Comparison of ENCODE assay signal across 14 mouse cellular contexts in the genomic region with DNA sequence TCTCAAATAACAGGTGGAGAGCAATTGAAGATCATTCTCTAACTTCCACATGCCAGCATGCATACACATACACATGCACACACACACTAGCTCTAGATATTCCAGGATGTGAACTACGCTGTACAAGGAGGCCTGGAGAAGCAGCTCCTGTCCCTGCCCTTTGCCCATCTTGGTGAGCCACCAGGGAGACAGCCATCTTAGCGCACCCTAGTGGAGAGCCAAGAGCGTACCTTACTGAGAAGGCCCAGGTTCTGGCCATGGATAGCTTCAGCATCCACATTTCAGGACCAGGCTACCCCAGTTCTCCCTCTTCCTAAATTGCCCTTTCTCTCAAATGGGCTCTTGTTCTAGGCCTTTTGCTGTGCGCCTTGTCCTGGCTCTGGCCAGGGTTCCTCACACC. TPM values are rescaled to one million over a fixed set of nuclear protein-coding genes. Genes with fewer than 3 reads are reported as not detected.
A peak's percentile ranks its signal among the peaks of the same experiment; 100 is the strongest.
DNase-seq lines count a peak whose midpoint lies in the region; ATAC-seq and TF ChIP-seq lines count a peak whose summit lies in the region.
"Had no signal": no experiment of that assay in that cellular context is flagged by ENCODE, and none has a peak within 500 bp of the region (broad histone marks: within the 10 kb centered on the region; RNA-seq: fewer than 3 reads in every experiment).

No protein-coding gene starts in this region.

- H3K9ac ChIP-seq in midbrain, postnatal 0 days (replicated peaks; ENCODE audit: low read length, poor library complexity, severe bottlenecking): no peak overlapping the region
- H3K9ac ChIP-seq in midbrain, embryonic 11.5 days (ENCODE audit: low read length): no peak overlapping the region
- H3K9ac ChIP-seq: limb, embryonic 15.5 days; midbrain, embryonic 15.5 days had no signal

- H3K27ac ChIP-seq in midbrain, postnatal 0 days (ENCODE audit: low read depth, low read length): no peak overlapping the region
- no peak overlapping the region for H3K27ac ChIP-seq in midbrain, embryonic 11.5 days (ENCODE audit: low read depth, low read length)
- H3K27ac ChIP-seq: hindbrain, embryonic 10.5 days; limb, embryonic 15.5 days; midbrain, embryonic 15.5 days had no signal

- no peak for ATAC-seq in midbrain, postnatal 0 days (ENCODE audit: low FRiP score)
- no peak for ATAC-seq in midbrain, embryonic 11.5 days (ENCODE audit: low FRiP score)
- peak; percentile 46; the same call in 1 of the 2 replicates for ATAC-seq in granulocyte monocyte progenitor cell, adult 5-6 weeks (replicated peaks; ENCODE audit: poor library complexity, severe bottlenecking)
- ATAC-seq: midbrain, embryonic 15.5 days had no signal

- TF ChIP-seq CTCF in midbrain, postnatal 0 days (IDR thresholded peaks at IDR 0.05): peak; percentile 33

- H3K4me2 ChIP-seq in midbrain, postnatal 0 days (ENCODE audit: low read depth, low read length, poor library complexity, severe bottlenecking): no peak overlapping the region
- no peak overlapping the region for H3K4me2 ChIP-seq in midbrain, embryonic 11.5 days
- H3K4me2 ChIP-seq: limb, embryonic 15.5 days; midbrain, embryonic 15.5 days had no signal

- no peaks in the 10 kb centered on the region for H3K36me3 ChIP-seq in midbrain, postnatal 0 days (ENCODE audit: insufficient read depth, low read length)
- no peaks in the 10 kb centered on the region for H3K36me3 ChIP-seq in midbrain, embryonic 11.5 days (ENCODE audit: control insufficient read depth, insufficient read depth, low read length)
- H3K36me3 ChIP-seq: hindbrain, embryonic 10.5 days; limb, embryonic 15.5 days; midbrain, embryonic 15.5 days had no signal

- H3K4me3 ChIP-seq in midbrain, postnatal 0 days (ENCODE audit: low read depth, low read length): no peak overlapping the region
- no peak overlapping the region for H3K4me3 ChIP-seq in midbrain, embryonic 11.5 days (ENCODE audit: low read depth, low read length)
- H3K4me3 ChIP-seq: erythroblast, embryonic 14.5 days; hindbrain, embryonic 10.5 days; limb, embryonic 15.5 days; midbrain, embryonic 15.5 days had no signal

- H3K4me1 ChIP-seq in midbrain, postnatal 0 days (ENCODE audit: insufficient read depth, low read length): peaks cover 1% of the 10 kb centered on the region; the same call in 1 of the 2 replicates
- no peaks in the 10 kb centered on the region for H3K4me1 ChIP-seq in midbrain, embryonic 11.5 days (ENCODE audit: control insufficient read depth, insufficient read depth, low read length)

- DNase-seq in adrenal gland, postnatal 10 days: peak; percentile 24
- no peak for DNase-seq in adrenal gland, adult 18-20 months (ENCODE audit: low spot score in 2 of 2)
- DNase-seq in kidney, adult 8-10 months: peak; percentile 8 to 30
- no peak for DNase-seq in kidney, postnatal 14 days
- no peak for DNase-seq in midbrain, postnatal 0 days (ENCODE audit: low spot score)
- DNase-seq in midbrain, embryonic 11.5 days (ENCODE audit: low spot score, missing footprints): no peak
- no peak for DNase-seq in Muller cell, postnatal 12 days (ENCODE audit: inconsistent ontology term)
- DNase-seq: cerebellum, adult 11 months; gastrocnemius, postnatal 36 days had no signal

- 58% methylated on average over 4 of the region's 4 CpGs for WGBS in midbrain, postnatal 0 days
- 57% methylated on average over 4 of the region's 4 CpGs for WGBS in midbrain, embryonic 11.5 days

- H3K27me3 ChIP-seq in midbrain, postnatal 0 days (ENCODE audit: insufficient read depth, low read length): no peaks in the 10 kb centered on the region
- H3K27me3 ChIP-seq in midbrain, embryonic 11.5 days (ENCODE audit: control insufficient read depth, insufficient read depth, low read length): no peaks in the 10 kb centered on the region
- H3K27me3 ChIP-seq: limb, embryonic 15.5 days; midbrain, embryonic 15.5 days had no signal

- H3K9me3 ChIP-seq in midbrain, postnatal 0 days (ENCODE audit: low read length): no peaks in the 10 kb centered on the region
- H3K9me3 ChIP-seq in midbrain, embryonic 11.5 days (ENCODE audit: control insufficient read depth, low read length): no peaks in the 10 kb centered on the region
- H3K9me3 ChIP-seq: hindbrain, embryonic 10.5 days; limb, embryonic 15.5 days; midbrain, embryonic 15.5 days had no signal

RNA-seq across cellular contexts. Expression of a gene that starts 27.6 kb away (rescaled TPM):
- 10 to 100 TPM; 66.5 to 68.9 TPM for total RNA-seq in adrenal gland, postnatal 10 days (2021)
- total RNA-seq in adrenal gland, adult 18-20 months (2021): 10 to 100 TPM; 75.1 to 76.9 TPM
- total RNA-seq in midbrain, postnatal 0 days (2014; rRNA removed): 91.5 and 92.7 TPM in 2 replicates
- polyA plus RNA-seq in midbrain, postnatal 0 days (2015; fragmentation: Nextera tagmentation; extraction: Ambion mirVana): 100 and 109 TPM in 2 replicates
- 76.2 and 79.7 TPM in 2 replicates for polyA plus RNA-seq in midbrain, embryonic 11.5 days (2014; fragmentation: Nextera tagmentation; extraction: Ambion mirVana)
- total RNA-seq in granulocyte monocyte progenitor cell, adult 5-6 weeks (2014; fragmentation: Nextera tagmentation): 19.8 and 26.9 TPM in 2 replicates
- 29.8 and 41.5 TPM in 2 replicates for total RNA-seq in granulocyte monocyte progenitor cell, adult 5-6 weeks (2017)

RNA-seq across cellular contexts. Expression of a gene that starts 27.8 kb away (rescaled TPM):
- total RNA-seq in adrenal gland, postnatal 10 days (2021): 10 to 100 TPM; 21.5 to 30.5 TPM
- 10 to 100 TPM; 18.7 to 25.4 TPM for total RNA-seq in adrenal gland, adult 18-20 months (2021)
- 36.4 and 39.2 TPM in 2 replicates for total RNA-seq in midbrain, postnatal 0 days (2014; rRNA removed)
- polyA plus RNA-seq in midbrain, postnatal 0 days (2015; fragmentation: Nextera tagmentation; extraction: Ambion mirVana): 33.7 TPM in 2 replicates
- polyA plus RNA-seq in midbrain, embryonic 11.5 days (2014; fragmentation: Nextera tagmentation; extraction: Ambion mirVana): 16.2 and 16.8 TPM in 2 replicates
- 22.2 and 24.3 TPM in 2 replicates for total RNA-seq in granulocyte monocyte progenitor cell, adult 5-6 weeks (2014; fragmentation: Nextera tagmentation)
- total RNA-seq in granulocyte monocyte progenitor cell, adult 5-6 weeks (2017): 4.6 and 8.6 TPM in 2 replicates

Comparison
In these comparisons a context has a peak if more than half of its experiments do, and no peak if none do; other contexts are left out.
1. DNase-seq: peak in adrenal gland, postnatal 10 days (single experiment) and kidney, adult 8-10 months (2 of 2); none in adrenal gland, adult 18-20 months (0 of 2), kidney, postnatal 14 days (single experiment), midbrain, postnatal 0 days (single experiment), midbrain, embryonic 11.5 days (single experiment) and Muller cell, postnatal 12 days (single experiment).